Mouse (Mus musculus): ENCODE measurements at regions not wholly inside any gene's neighbourhood (a gene's known extent, or its start where the extent isn't known, plus 50 kb on each side); places are given as distances from the start of the nearest gene placed in this dataset.

DNA sequence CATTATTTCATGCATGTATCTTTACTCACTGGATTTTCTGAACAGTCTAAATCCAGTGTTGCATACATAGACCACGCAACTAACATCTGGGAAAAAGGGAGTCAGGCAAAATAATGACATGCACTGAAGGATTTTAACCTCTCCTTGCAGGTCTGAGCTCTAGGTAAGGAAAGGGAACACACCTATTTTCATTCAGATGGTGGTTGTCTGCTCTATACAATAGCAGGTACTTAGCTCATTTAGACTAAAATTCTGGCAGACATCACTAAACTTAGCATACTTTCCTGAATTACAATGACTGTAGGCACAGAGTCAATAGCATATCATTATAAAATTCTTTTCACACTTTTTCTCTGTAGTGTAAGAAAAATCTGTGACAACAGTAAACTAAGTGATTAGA lies 1867.8 kb upstream of the G6pd2 start:
- TF ChIP-seq CTCF (IDR thresholded peaks at IDR 0.05) (no peak), EP300 (IDR thresholded peaks at IDR 0.05) (no peak)

Data from lung, postnatal 0 days (tissue).